Mouse (Mus musculus): ENCODE results near the gene Cdc6. TPM values are rescaled to one million over a fixed set of nuclear protein-coding genes. Genes with fewer than 3 reads are reported as not detected.

Cdc6 gene
- polyA plus RNA-seq, 1 experiment from 2014 or later = 96.3 TPM

DNA sequence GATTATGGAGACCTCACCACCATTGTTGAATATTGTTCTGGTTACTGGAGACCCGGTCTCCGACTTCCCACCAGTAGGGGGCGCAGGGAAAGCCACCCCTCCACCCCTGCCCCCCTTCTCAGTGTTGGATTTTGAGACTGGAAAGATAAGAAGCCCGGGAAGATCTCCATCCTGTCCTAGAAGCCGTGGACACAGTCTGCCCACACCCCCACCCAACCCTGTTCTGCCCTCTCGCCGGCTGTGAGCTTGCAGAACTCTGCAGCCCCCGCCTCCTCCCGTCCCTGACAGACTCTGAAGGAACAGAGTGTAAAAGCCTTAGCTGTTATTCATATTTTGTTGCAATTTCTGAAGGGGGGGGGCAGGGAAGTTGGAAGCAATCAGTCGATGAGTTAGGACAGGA lies 46.8 kb downstream of the Cdc6 start:
- ATAC-seq (replicated peaks; ENCODE audit: low FRiP score) (peak; percentile 38), DNase-seq (ENCODE audit: low spot score) (peak; percentile 79)
- Histone ChIP-seq H3K27ac (ENCODE audit: low read depth, low read length) (peak overlapping the region; percentile 73), H3K4me3 (ENCODE audit: low read depth, low read length) (0 out of 2 replicates have a peak overlapping the region, but pooled peaks have one; percentile 3), H3K4me2 (peak overlapping the region; percentile 38), H3K4me1 (replicated peaks; ENCODE audit: control insufficient read depth, insufficient read depth, low read length) (peaks cover 44% of the 10 kb centered on the region), H3K36me3 (ENCODE audit: control insufficient read depth, insufficient read depth, low read length) (peaks cover 5% of the 10 kb centered on the region; the same call in 1 of the 2 replicates), H3K9ac (ENCODE audit: low read depth, low read length) (0 out of 2 replicates have a peak overlapping the region, but pooled peaks have one; percentile 5), H3K9me3 (ENCODE audit: control insufficient read depth, low read length) (no peaks in the 10 kb centered on the region), H3K27me3 (replicated peaks; ENCODE audit: control insufficient read depth, insufficient read depth, low read length) (0 out of 2 replicates have a peak, but pooled peaks cover 2% of the 10 kb centered on the region)
- 7% methylated on average over 10 of the region's 10 CpGs for WGBS

DNA sequence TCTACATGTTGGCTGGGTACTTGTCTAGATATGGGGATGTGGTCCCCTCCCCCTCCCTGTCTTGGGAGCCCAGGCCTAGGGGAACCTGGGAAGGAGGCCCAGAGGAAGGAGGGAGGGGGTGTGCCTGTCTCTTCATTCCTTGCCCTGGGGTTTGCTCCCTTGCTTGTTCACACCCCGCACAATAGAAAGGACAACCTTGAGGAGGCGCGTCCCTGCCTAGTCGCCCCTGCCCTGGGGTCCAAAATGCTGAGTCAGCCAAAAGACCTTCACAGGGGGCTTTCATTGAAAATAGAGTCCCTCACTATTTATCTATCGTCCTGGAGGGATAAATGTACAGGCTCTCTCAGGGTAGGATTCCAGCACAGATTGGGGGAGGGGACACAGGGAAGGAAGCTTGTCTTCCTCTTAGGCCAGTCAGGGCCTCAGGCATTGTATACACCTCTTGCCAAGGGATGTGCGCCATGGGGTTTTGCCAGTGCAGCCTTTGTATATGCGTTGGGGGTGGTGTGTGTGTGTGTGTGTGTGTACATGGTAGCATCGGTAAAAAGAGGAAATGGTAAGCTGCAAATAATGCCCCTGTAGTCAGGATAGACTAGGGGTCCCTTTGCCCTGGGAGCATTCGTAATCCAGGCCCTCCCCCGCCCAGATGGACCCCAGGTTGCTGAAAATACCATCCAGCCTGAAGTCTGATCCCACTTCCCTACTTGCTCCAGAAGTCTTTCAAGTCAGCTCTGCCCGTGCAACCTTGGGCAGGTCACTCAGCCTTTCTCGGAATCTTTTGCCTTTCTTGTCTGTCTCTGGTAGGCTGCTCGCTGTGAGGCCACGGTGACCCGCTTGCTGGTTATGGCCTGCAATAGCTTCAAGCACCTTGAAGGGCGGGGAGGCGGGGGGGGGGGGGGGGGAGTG lies 47.5 kb downstream of the Cdc6 start:
- Histone ChIP-seq H3K9ac (ENCODE audit: low read depth, low read length) (peak overlapping the region; percentile 5; the same call in 1 of the 2 replicates), H3K4me2 (peak overlapping the region; percentile 38), H3K9me3 (ENCODE audit: control insufficient read depth, low read length) (no peaks in the 10 kb centered on the region), H3K4me1 (replicated peaks; ENCODE audit: control insufficient read depth, insufficient read depth, low read length) (peaks cover 44% of the 10 kb centered on the region), H3K36me3 (ENCODE audit: control insufficient read depth, insufficient read depth, low read length) (peaks cover 5% of the 10 kb centered on the region; the same call in 1 of the 2 replicates), H3K27me3 (replicated peaks; ENCODE audit: control insufficient read depth, insufficient read depth, low read length) (0 out of 2 replicates have a peak, but pooled peaks cover under 1% of the 10 kb centered on the region), H3K4me3 (ENCODE audit: low read depth, low read length) (no peak overlapping the region), H3K27ac (ENCODE audit: low read depth, low read length) (peak overlapping the region; percentile 73)
- DNase-seq (ENCODE audit: low spot score) (no peak), ATAC-seq (replicated peaks; ENCODE audit: low FRiP score) (0 out of 2 replicates have a peak, but pooled peaks have one; percentile 13)
- WGBS = 22% methylated on average over 17 of the region's 17 CpGs

DNA sequence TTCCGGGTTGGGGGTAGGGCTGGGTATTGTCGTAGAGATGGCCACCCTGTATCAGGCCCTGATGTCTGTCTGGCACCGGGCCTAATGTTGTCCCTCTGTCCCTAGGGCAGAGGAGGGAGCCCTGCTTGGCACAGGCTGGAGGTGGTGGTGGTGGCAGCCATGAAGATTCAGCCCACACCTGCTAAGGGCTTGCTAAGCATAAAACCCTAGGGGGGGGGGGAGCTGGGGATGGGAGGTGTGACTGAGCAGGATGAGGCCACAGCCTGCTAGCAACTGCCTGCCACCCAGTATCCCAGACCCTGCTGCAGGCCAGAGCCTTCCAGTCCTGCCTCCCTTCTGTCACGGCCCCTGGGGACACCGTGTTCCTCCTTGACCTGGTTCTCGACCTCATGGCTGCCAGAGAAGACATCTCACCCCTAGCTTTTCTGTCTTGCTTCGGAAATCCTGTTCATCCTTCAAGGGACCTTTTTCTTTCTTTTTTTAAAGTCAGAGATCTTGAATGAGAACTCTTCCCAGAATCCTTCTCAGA lies 48.2 kb downstream of the Cdc6 start:
- Histone ChIP-seq H3K36me3 (ENCODE audit: control insufficient read depth, insufficient read depth, low read length) (peaks cover 3% of the 10 kb centered on the region; the same call in 1 of the 2 replicates), H3K27me3 (replicated peaks; ENCODE audit: control insufficient read depth, insufficient read depth, low read length) (peaks cover 6% of the 10 kb centered on the region), H3K4me2 (no peak overlapping the region), H3K9me3 (ENCODE audit: control insufficient read depth, low read length) (no peaks in the 10 kb centered on the region), H3K27ac (ENCODE audit: low read depth, low read length) (peak overlapping the region; percentile 73), H3K4me3 (ENCODE audit: low read depth, low read length) (no peak overlapping the region), H3K9ac (ENCODE audit: low read depth, low read length) (no peak overlapping the region), H3K4me1 (replicated peaks; ENCODE audit: control insufficient read depth, insufficient read depth, low read length) (peaks cover 49% of the 10 kb centered on the region)
- WGBS = 30% methylated on average over 7 of the region's 7 CpGs
- DNase-seq (ENCODE audit: low spot score) (no peak), ATAC-seq (replicated peaks; ENCODE audit: low FRiP score) (no peak)

DNA sequence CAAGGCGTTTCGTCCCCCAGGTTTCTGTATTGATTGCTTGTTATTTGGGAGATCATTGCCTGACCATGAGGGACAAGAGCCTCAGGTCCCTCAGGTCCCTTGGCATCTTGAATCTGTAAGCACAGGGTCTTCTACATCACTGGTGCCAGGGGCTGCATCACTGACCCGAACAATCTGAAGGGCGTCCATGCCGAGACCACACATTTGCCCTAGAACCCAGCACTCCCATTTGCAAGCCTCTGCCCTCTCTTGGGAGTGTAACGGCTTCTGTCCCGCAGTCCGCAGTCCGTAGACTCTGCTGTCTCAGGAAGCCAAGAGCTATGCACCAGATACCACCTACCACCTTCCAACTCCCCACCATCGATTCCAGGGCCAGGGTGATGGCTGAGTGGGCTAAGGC lies 48.7 kb downstream of the Cdc6 start:
- H3K27ac ChIP-seq (ENCODE audit: low read depth, low read length) = no peak overlapping the region
- no peak for ATAC-seq (replicated peaks; ENCODE audit: low FRiP score)
- 66% methylated on average over 10 of the region's 10 CpGs for WGBS
- H3K4me3 ChIP-seq (ENCODE audit: low read depth, low read length) = no peak overlapping the region
- peaks cover 55% of the 10 kb centered on the region for H3K4me1 ChIP-seq (replicated peaks; ENCODE audit: control insufficient read depth, insufficient read depth, low read length)
- DNase-seq (ENCODE audit: low spot score) = no peak
- H3K9ac ChIP-seq (ENCODE audit: low read depth, low read length) = no peak overlapping the region
- no peaks in the 10 kb centered on the region for H3K9me3 ChIP-seq (ENCODE audit: control insufficient read depth, low read length)
- H3K27me3 ChIP-seq (replicated peaks; ENCODE audit: control insufficient read depth, insufficient read depth, low read length) = peaks cover 12% of the 10 kb centered on the region
- no peak overlapping the region for H3K4me2 ChIP-seq
- 0 out of 2 replicates have a peak, but pooled peaks cover 3% of the 10 kb centered on the region for H3K36me3 ChIP-seq (ENCODE audit: control insufficient read depth, insufficient read depth, low read length)

DNA sequence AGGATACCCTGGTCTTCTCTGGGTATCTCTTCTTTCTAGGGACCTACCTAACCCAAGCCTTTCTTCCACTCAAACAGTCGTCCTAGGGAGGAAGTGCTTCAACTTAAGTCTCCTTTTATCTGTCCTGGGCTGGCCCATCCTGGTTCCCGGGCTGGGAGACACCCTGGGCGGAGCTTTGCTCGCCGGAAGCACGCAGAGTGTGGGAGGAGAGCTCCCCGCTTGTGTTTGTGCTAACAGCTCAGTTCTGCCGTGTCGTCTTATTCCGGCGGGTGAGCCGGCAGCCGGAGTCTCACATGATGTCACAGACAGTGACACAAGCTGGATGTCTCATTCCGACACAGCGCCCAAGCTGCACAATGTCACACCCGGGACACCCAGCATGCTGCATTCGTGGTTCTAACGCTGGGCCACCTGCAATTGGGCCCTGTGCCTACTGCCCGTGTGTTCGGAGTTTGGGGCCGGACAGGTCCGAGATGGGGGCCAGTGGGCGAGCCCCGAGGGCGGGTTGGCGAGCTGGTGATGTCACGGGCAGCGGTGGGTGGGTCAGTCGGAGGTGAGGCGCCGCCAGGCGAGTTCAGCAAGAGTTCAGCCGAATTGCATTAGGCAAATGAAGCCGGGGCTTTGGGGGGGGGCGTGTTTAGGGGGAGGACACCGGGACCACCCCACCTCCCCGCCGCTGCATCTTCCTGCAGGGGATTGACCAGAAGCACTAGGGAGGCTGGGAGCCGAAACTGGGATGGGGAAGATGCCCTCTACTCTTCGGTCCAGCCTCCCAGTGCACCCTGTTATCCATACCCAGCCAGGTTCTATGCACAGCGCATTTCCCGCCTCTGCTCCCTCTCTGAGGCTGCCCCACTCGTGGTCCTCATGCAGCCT lies 52.1 kb downstream of the Cdc6 start:
- Histone ChIP-seq H3K27me3 (replicated peaks; ENCODE audit: control insufficient read depth, insufficient read depth, low read length) (peaks cover 36% of the 10 kb centered on the region), H3K36me3 (ENCODE audit: control insufficient read depth, insufficient read depth, low read length) (no peaks in the 10 kb centered on the region), H3K27ac (ENCODE audit: low read depth, low read length) (peak overlapping the region; percentile 80), H3K4me1 (replicated peaks; ENCODE audit: control insufficient read depth, insufficient read depth, low read length) (peaks cover 70% of the 10 kb centered on the region), H3K9ac (ENCODE audit: low read depth, low read length) (peak overlapping the region; percentile 71), H3K4me2 (peak overlapping the region; percentile 100), H3K4me3 (ENCODE audit: low read depth, low read length) (peak overlapping the region; percentile 73), H3K9me3 (ENCODE audit: control insufficient read depth, low read length) (no peaks in the 10 kb centered on the region)
- DNase-seq (ENCODE audit: low spot score) (peak; percentile 82), ATAC-seq (replicated peaks; ENCODE audit: low FRiP score) (peak; percentile 77)
- 1% methylated on average over 43 of the region's 43 CpGs for WGBS

DNA sequence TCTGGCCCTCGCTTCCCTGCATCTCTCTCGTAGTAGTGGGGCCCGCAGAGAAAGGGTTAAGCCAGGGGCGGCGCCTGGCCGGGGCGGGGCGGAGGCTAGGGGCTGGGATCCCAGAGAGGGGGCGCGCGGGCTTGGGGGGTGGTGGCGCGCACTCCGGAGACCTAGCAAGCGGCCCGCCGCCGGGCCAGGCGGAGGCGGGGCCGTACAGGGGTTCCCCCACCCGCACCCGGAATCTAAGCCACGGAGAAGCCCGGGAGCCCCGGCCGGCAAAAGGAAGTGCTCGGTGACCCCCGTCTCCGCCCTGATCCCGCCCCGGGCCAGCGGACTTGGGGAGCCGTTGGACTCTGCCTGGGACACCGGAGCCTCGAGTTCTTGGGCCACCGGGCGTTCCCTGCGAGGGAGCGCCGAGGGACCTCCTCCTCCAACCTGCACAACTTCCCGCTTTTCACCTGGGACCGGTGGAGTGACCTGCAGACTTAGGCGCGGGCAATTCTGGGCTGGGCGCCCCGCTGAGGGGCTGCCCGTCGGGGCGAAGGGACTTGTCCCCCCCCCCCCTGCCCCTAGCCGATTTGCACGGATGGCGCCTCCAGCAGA lies 52.8 kb downstream of the Cdc6 start:
- Histone ChIP-seq H3K4me1 (replicated peaks; ENCODE audit: control insufficient read depth, insufficient read depth, low read length) (peaks cover 70% of the 10 kb centered on the region), H3K4me3 (ENCODE audit: low read depth, low read length) (peak overlapping the region; percentile 73), H3K9me3 (ENCODE audit: control insufficient read depth, low read length) (no peaks in the 10 kb centered on the region), H3K4me2 (peak overlapping the region; percentile 100), H3K27me3 (replicated peaks; ENCODE audit: control insufficient read depth, insufficient read depth, low read length) (peaks cover 39% of the 10 kb centered on the region), H3K9ac (ENCODE audit: low read depth, low read length) (peak overlapping the region; percentile 71), H3K36me3 (ENCODE audit: control insufficient read depth, insufficient read depth, low read length) (no peaks in the 10 kb centered on the region), H3K27ac (ENCODE audit: low read depth, low read length) (peak overlapping the region; percentile 80)
- ATAC-seq (replicated peaks; ENCODE audit: low FRiP score) = peak; percentile 38; the same call in 1 of the 2 replicates
- WGBS = under 1% methylated on average over 53 of the region's 53 CpGs
- DNase-seq (ENCODE audit: low spot score) = peak; percentile 83

DNA sequence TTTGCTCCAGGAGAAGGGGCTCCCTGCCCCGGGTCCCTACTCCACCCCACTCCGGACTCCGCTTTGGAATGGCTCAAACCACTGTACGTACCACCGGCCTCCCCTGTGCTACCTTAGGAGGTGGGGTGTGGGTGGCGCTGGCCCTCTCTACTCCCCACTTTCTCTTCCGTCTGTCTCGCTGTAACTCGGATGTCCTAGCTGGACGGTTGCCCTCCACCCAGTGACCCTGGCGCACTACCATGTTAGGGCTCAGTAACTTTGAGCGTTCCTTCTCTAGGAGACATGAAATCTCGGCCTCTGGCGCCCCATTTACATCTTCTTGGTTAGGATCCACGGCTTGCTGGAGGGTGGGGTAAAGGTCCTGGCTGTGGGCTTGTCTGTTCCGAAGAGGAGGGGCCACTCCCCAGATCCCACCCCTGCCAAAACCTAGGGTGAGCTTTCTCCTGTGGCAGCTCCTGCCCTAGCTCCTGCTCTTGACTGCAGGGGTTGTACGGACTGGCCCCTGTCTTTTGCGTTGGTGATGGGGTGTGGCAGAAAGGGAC lies 53.5 kb downstream of the Cdc6 start:
- DNase-seq (ENCODE audit: low spot score) = peak; percentile 43
- peak overlapping the region; percentile 73 for H3K4me3 ChIP-seq (ENCODE audit: low read depth, low read length)
- 5% methylated on average over 18 of the region's 18 CpGs for WGBS

More for the DNA sequence above, 53.5 kb downstream of the Cdc6 start:
- peak overlapping the region; percentile 80; the same call in 1 of the 2 replicates for H3K27ac ChIP-seq (ENCODE audit: low read depth, low read length)
- peaks cover 72% of the 10 kb centered on the region for H3K4me1 ChIP-seq (replicated peaks; ENCODE audit: control insufficient read depth, insufficient read depth, low read length)
- H3K36me3 ChIP-seq (ENCODE audit: control insufficient read depth, insufficient read depth, low read length) = no peaks in the 10 kb centered on the region
- H3K27me3 ChIP-seq (replicated peaks; ENCODE audit: control insufficient read depth, insufficient read depth, low read length) = peaks cover 39% of the 10 kb centered on the region
- no peak for ATAC-seq (replicated peaks; ENCODE audit: low FRiP score)
- peak overlapping the region; percentile 100 for H3K4me2 ChIP-seq
- H3K9ac ChIP-seq (ENCODE audit: low read depth, low read length) = peak overlapping the region; percentile 71
- H3K9me3 ChIP-seq (ENCODE audit: control insufficient read depth, low read length) = no peaks in the 10 kb centered on the region

All from liver, embryonic 11.5 days (tissue).